Mouse (Mus musculus): ENCODE results near the gene Scgb1a1.

DNA sequence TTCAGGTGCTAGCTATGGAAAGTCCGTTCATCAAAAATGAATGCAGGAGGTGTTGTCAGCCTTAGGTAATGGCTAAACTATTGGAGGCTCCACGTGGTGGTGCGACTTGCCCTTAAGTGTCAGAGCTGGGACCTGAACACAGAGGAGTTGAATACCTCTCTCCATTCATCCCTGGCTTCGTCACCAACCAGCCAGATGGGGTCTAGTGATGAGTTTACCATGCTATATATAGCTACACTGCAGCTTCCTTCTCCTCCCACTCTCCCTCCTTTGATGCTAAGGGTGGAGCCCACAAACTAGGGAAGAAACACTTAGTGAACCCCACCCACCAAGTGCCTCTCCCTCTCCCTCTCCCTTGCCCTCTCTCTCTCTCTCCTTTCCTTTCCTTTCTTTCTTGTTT is 43.5 kb downstream of the Scgb1a1 start:
- no peak for TF ChIP-seq CTCF (IDR thresholded peaks at IDR 0.05; ENCODE audit: borderline replicate concordance, insufficient read depth, low read length)
- no peak for TF ChIP-seq POLR2A (IDR thresholded peaks at IDR 0.05; ENCODE audit: low read depth, low read length)

All from embryonic fibroblast, embryonic 13.5 days (primary cell).